In the genomic region with DNA sequence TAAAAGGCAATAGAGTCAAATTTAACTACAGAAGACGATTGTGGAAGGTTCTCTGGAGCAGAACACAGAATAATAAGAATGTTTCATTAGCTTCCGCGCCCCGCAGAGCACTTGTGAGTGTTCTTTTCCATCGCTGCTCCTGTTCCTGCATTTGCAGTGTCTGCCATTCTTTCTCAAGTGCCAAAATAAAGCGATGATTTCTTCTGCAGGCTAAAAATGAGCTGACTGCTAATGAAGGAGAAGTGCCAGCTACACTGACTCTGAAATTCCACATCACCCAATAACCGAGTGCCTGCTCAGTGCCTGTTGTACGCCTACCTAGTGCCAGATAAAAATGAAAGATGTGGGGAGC, we compare ENCODE assay signal across 10 mouse cellular contexts.
DNase-seq lines count a peak whose midpoint lies in the region; ATAC-seq and TF ChIP-seq lines count a peak whose summit lies in the region.
"Had no signal": no experiment of that assay in that cellular context is flagged by ENCODE, and none has a peak within 500 bp of the region (broad histone marks: within the 10 kb centered on the region; RNA-seq: fewer than 3 reads in every experiment).

No protein-coding gene starts in this region.

- TF ChIP-seq CTCF in kidney, postnatal 0 days (IDR thresholded peaks at IDR 0.05; ENCODE audit: low read depth) = no peak

- 0 out of 2 replicates have a peak overlapping the region, but pooled peaks have one; percentile 12 for H3K27ac ChIP-seq in embryonic facial prominence, embryonic 12.5 days
- peak overlapping the region; percentile 80 for H3K27ac ChIP-seq in kidney, postnatal 0 days
- peak overlapping the region; percentile 79 for H3K27ac ChIP-seq in limb, embryonic 15.5 days
- H3K27ac ChIP-seq: forebrain, embryonic 15.5 days; left cerebral cortex, adult 2 months had no signal

- no peak for ATAC-seq in embryonic facial prominence, embryonic 12.5 days (ENCODE audit: insufficient number of reproducible peaks, insufficient read depth, low FRiP score, low TSS enrichment)
- no peak for ATAC-seq in kidney, postnatal 0 days (replicated peaks; ENCODE audit: low FRiP score, low read depth)
- ATAC-seq in limb, embryonic 15.5 days (ENCODE audit: insufficient number of reproducible peaks, low FRiP score, low TSS enrichment, low read depth) = no peak
- ATAC-seq: forebrain, embryonic 15.5 days had no signal

- DNase-seq in left cerebral cortex, adult 18-20 months (ENCODE audit: low spot score in 2 of 2) = peak; percentile 7 to 16
- DNase-seq in left cerebral cortex, adult 8-10 months (ENCODE audit: low spot score in 2 of 2) = no peak
- DNase-seq in kidney, postnatal 0 days (ENCODE audit: low spot score) = no peak
- no peak for DNase-seq in gastrocnemius, adult 8-10 months (ENCODE audit: low spot score in 2 of 2)
- DNase-seq in cerebellum, adult 11 months = no peak

- no peaks in the 10 kb centered on the region for H3K9me3 ChIP-seq in embryonic facial prominence, embryonic 12.5 days
- no peaks in the 10 kb centered on the region for H3K9me3 ChIP-seq in kidney, postnatal 0 days (replicated peaks; ENCODE audit: low read length)
- no peaks in the 10 kb centered on the region for H3K9me3 ChIP-seq in limb, embryonic 15.5 days
- H3K9me3 ChIP-seq: forebrain, embryonic 15.5 days had no signal

- no peak overlapping the region for H3K9ac ChIP-seq in embryonic facial prominence, embryonic 12.5 days
- no peak overlapping the region for H3K9ac ChIP-seq in kidney, postnatal 0 days (ENCODE audit: low read depth, low read length)
- H3K9ac ChIP-seq in limb, embryonic 15.5 days = no peak overlapping the region
- H3K9ac ChIP-seq: forebrain, embryonic 15.5 days had no signal

- H3K36me3 ChIP-seq in embryonic facial prominence, embryonic 12.5 days = no peaks in the 10 kb centered on the region
- H3K36me3 ChIP-seq in kidney, postnatal 0 days (ENCODE audit: insufficient read depth, low read length) = no peaks in the 10 kb centered on the region
- no peaks in the 10 kb centered on the region for H3K36me3 ChIP-seq in limb, embryonic 15.5 days
- H3K36me3 ChIP-seq: forebrain, embryonic 15.5 days had no signal

- no peaks in the 10 kb centered on the region for H3K4me1 ChIP-seq in embryonic facial prominence, embryonic 12.5 days
- peaks cover 4% of the 10 kb centered on the region; the same call in 1 of the 2 replicates for H3K4me1 ChIP-seq in kidney, postnatal 0 days (replicated peaks; ENCODE audit: insufficient read depth, low read length)
- H3K4me1 ChIP-seq in limb, embryonic 15.5 days = peaks cover 14% of the 10 kb centered on the region

- no peak overlapping the region for H3K4me2 ChIP-seq in embryonic facial prominence, embryonic 12.5 days (replicated peaks)
- peak overlapping the region; percentile 25 for H3K4me2 ChIP-seq in kidney, postnatal 0 days (ENCODE audit: low read length)
- peak overlapping the region; percentile 33 for H3K4me2 ChIP-seq in limb, embryonic 15.5 days
- H3K4me2 ChIP-seq: forebrain, embryonic 15.5 days had no signal

- 65% methylated on average over 8 of the region's 8 CpGs for WGBS in embryonic facial prominence, embryonic 12.5 days
- WGBS in kidney, postnatal 0 days = 20% methylated on average over 8 of the region's 8 CpGs
- WGBS in limb, embryonic 15.5 days = 20% methylated on average over 8 of the region's 8 CpGs

- H3K4me3 ChIP-seq in embryonic facial prominence, embryonic 12.5 days = no peak overlapping the region
- H3K4me3 ChIP-seq in kidney, postnatal 0 days (replicated peaks; ENCODE audit: low read depth, low read length) = no peak overlapping the region
- no peak overlapping the region for H3K4me3 ChIP-seq in limb, embryonic 15.5 days
- H3K4me3 ChIP-seq: forebrain, embryonic 15.5 days; left cerebral cortex, adult 2 months; myocyte had no signal

- H3K27me3 ChIP-seq in embryonic facial prominence, embryonic 12.5 days = no peaks in the 10 kb centered on the region
- H3K27me3 ChIP-seq in kidney, postnatal 0 days (ENCODE audit: insufficient read depth, low read length) = no peaks in the 10 kb centered on the region
- no peaks in the 10 kb centered on the region for H3K27me3 ChIP-seq in limb, embryonic 15.5 days
- H3K27me3 ChIP-seq: forebrain, embryonic 15.5 days had no signal

Comparison
In these comparisons a context has a peak if more than half of its experiments do, and no peak if none do; other contexts are left out.
1. DNase-seq: peak in left cerebral cortex, adult 18-20 months (2 of 2); none in left cerebral cortex, adult 8-10 months (0 of 2), kidney, postnatal 0 days (single experiment), gastrocnemius, adult 8-10 months (0 of 2) and cerebellum, adult 11 months (single experiment).
2. H3K27ac ChIP-seq: peak in every context shown above with its lines; median percentile 80 in kidney, postnatal 0 days; 79 in limb, embryonic 15.5 days; 12 in embryonic facial prominence, embryonic 12.5 days.